Mouse (Mus musculus): ENCODE data around the gene Acp2.

Acp2 gene

GRCm38 (mm10) chr2:91256256-91257125 lies 53.8 kb downstream of the Acp2 start:
- DNase-seq (ENCODE audit: low spot score in 2 of 2) = peak; percentile 59 to 67

- no peak for DNase-seq (ENCODE audit: low spot score in 2 of 2)
These were observed 54.7 kb downstream of the Acp2 start for GRCm38 (mm10) chr2:91257126-91257980.

GRCm38 (mm10) chr2:91258054-91258453 lies 55.4 kb downstream of the Acp2 start:
- no peak for DNase-seq (ENCODE audit: low spot score in 2 of 2)

GRCm38 (mm10) chr2:91258830-91259229 lies 56.1 kb downstream of the Acp2 start:
- DNase-seq (ENCODE audit: low spot score in 2 of 2) = no peak

- DNase-seq (ENCODE audit: low spot score in 2 of 2) = peak in 1 of 2 experiments; percentile 50
These were observed 56.8 kb downstream of the Acp2 start for GRCm38 (mm10) chr2:91259493-91259892.
